Mouse (Mus musculus) heart, postnatal 0 days (tissue): ENCODE data around the gene Klhl29. TPM values are rescaled to one million over a fixed set of nuclear protein-coding genes. Genes with fewer than 3 reads are reported as not detected.

ENCODE experiments used
- ATAC-seq: fragments of 200-750 bp; cut with Nextera tagmentation; 2 replicates; pipeline ENCODE4 v1.8.0; 2017; ENCODE audit warnings: low read depth, moderate number of reproducible peaks, moderate library complexity; ENCODE audit not compliant: insufficient read depth
- DNase-seq: peaks from one replicate; pipeline ENCODE4 v3.0.0-alpha.2; 2016; ENCODE audit warnings: low spot score
- H3K27ac ChIP-seq: fragments of 300-500 bp; sonication (generic); 2 replicates; pipeline ENCODE4 v1.5.1; 2014; ENCODE audit warnings: low read depth, mild to moderate bottlenecking
- H3K27me3 ChIP-seq: fragments of 300-500 bp; sonication (generic); 2 replicates; pipeline ENCODE4 v1.6.1; 2014; ENCODE audit warnings: low read length, mixed read lengths; ENCODE audit not compliant: control insufficient read depth, insufficient read depth
- H3K36me3 ChIP-seq: fragments of 300-500 bp; sonication (generic); replicated peaks from 2 replicates; pipeline ENCODE4 v1.6.1; 2014; ENCODE audit warnings: low read length, mixed read lengths; ENCODE audit not compliant: control insufficient read depth, insufficient read depth
- H3K4me1 ChIP-seq: fragments of 300-500 bp; sonication (generic); 2 replicates; pipeline ENCODE4 v1.6.1; 2014; ENCODE audit warnings: antibody characterized with exemption; ENCODE audit not compliant: control insufficient read depth, insufficient read depth
- H3K4me2 ChIP-seq: fragments of 300-500 bp; sonication (generic); 2 replicates; pipeline ENCODE4 v1.6.1; 2014; ENCODE audit warnings: low read depth, mild to moderate bottlenecking, low read length, moderate library complexity
- H3K4me3 ChIP-seq: fragments of 300-500 bp; sonication (generic); 2 replicates; pipeline ENCODE4 v1.5.1; 2014; ENCODE audit warnings: low read depth, low read length
- H3K9ac ChIP-seq: fragments of 300-500 bp; sonication (generic); replicated peaks from 2 replicates; pipeline ENCODE4 v1.6.1; 2014; ENCODE audit warnings: low read depth, low read length, mixed read lengths
- H3K9me3 ChIP-seq: fragments of 300-500 bp; sonication (generic); replicated peaks from 2 replicates; pipeline ENCODE4 v1.6.1; 2016; ENCODE audit warnings: low read length; ENCODE audit not compliant: control insufficient read depth
- CTCF ChIP-seq: IDR thresholded peaks from 2 replicates; pipeline ENCODE4 v1.5.1; 2016; ENCODE audit warnings: antibody characterized with exemption, control low read depth, low read depth
- EP300 ChIP-seq: IDR thresholded peaks from 2 replicates; pipeline ENCODE4 v1.6.1; 2016; ENCODE audit warnings: antibody characterized with exemption, low read depth
- whole genome bisulfite sequencing: fragments of 180-500 bp; shearing (Covaris S2); extraction: QIAGEN DNeasy Blood & Tissue Kit; methylation state at CpG from one replicate; pipeline ENCODE4 v1.1.7; 2014; 5-methylcytosine and 5-hydroxymethylcytosine counted together
- polyA plus RNA-seq: library from polyadenylated mRNA; unstranded; fragments of >200 nt; fragmentation: Nextera tagmentation; extraction: Ambion mirVana; gene quantifications from 2 replicates; pipeline ENCODE4 v1.2.1, GENCODE M21; 2015
- total RNA-seq: library from RNA; depleted of rRNA; stranded (reverse); fragments of >200 nt; gene quantifications from 2 replicates; pipeline ENCODE4 v1.2.3, GENCODE M21; 2014; ENCODE audit warnings: low replicate concordance

Klhl29 gene
- total and polyA plus RNA-seq, 2 experiments from 2014 or later = 0.04 to 0.11 TPM

- no peak for DNase-seq
- H3K4me1 ChIP-seq = 0 out of 2 replicates have a peak, but pooled peaks cover 4% of the 10 kb centered on the region
- H3K9ac ChIP-seq = no peak overlapping the region
- H3K36me3 ChIP-seq = no peaks in the 10 kb centered on the region
- whole genome bisulfite sequencing = 69% methylated on average over 3 of the region's 3 CpGs
- H3K9me3 ChIP-seq = no peaks in the 10 kb centered on the region
- H3K27me3 ChIP-seq = no peaks in the 10 kb centered on the region
- H3K4me3 ChIP-seq = no peak overlapping the region
- no peak for ATAC-seq
- TF ChIP-seq CTCF = no peak
- TF ChIP-seq EP300 = no peak
- H3K4me2 ChIP-seq = no peak overlapping the region
- H3K27ac ChIP-seq = no peak overlapping the region
Measured at GRCm38 (mm10) chr12:5070131-5070530, 305.4 kb downstream of the Klhl29 start.

- Histone ChIP-seq H3K9me3 (no peaks in the 10 kb centered on the region), H3K27me3 (no peaks in the 10 kb centered on the region), H3K4me1 (no peaks in the 10 kb centered on the region), H3K4me3 (no peak overlapping the region), H3K9ac (no peak overlapping the region), H3K4me2 (no peak overlapping the region), H3K36me3 (no peaks in the 10 kb centered on the region), H3K27ac (no peak overlapping the region)
- DNase-seq (no peak), ATAC-seq (no peak)
- TF ChIP-seq CTCF = no peak
- no peak for TF ChIP-seq EP300
- 43% methylated on average over 3 of the region's 3 CpGs for WGBS
Measured at GRCm38 (mm10) chr12:5067590-5067989, 307.9 kb downstream of the Klhl29 start.

- DNase-seq = no peak
- WGBS = 93% methylated on average over 4 of the region's 4 CpGs
- no peak for ATAC-seq
Measured at GRCm38 (mm10) chr12:5048104-5048503, 327.4 kb downstream of the Klhl29 start.

GRCm38 (mm10) chr12:5044141-5044540 lies 331.3 kb downstream of the Klhl29 start:
- Histone ChIP-seq H3K27me3 (no peaks in the 10 kb centered on the region), H3K4me3 (no peak overlapping the region), H3K27ac (no peak overlapping the region), H3K4me2 (no peak overlapping the region), H3K36me3 (peaks cover 28% of the 10 kb centered on the region), H3K4me1 (no peaks in the 10 kb centered on the region), H3K9ac (no peak overlapping the region), H3K9me3 (no peaks in the 10 kb centered on the region)
- ATAC-seq = no peak
- TF ChIP-seq CTCF (no peak), EP300 (no peak)
- WGBS = 89% methylated on average over 15 of the region's 15 CpGs
- DNase-seq = no peak

More at GRCm38 (mm10) chr12:5048104-5048503, 327.4 kb downstream of the Klhl29 start:
- Histone ChIP-seq H3K27ac (no peak overlapping the region), H3K36me3 (peaks cover 14% of the 10 kb centered on the region), H3K9ac (no peak overlapping the region), H3K9me3 (peaks cover 22% of the 10 kb centered on the region), H3K4me3 (no peak overlapping the region), H3K27me3 (no peaks in the 10 kb centered on the region), H3K4me1 (no peaks in the 10 kb centered on the region), H3K4me2 (no peak overlapping the region)
- TF ChIP-seq CTCF (no peak), EP300 (no peak)

GRCm38 (mm10) chr12:5038008-5038407 lies 337.5 kb downstream of the Klhl29 start:
- no peaks in the 10 kb centered on the region for H3K9me3 ChIP-seq
- peaks cover 63% of the 10 kb centered on the region for H3K36me3 ChIP-seq

GRCm38 (mm10) chr12:5029035-5029434 lies 346.4 kb downstream of the Klhl29 start:
- Histone ChIP-seq H3K27me3 (no peaks in the 10 kb centered on the region), H3K36me3 (peaks cover 61% of the 10 kb centered on the region), H3K4me3 (no peak overlapping the region), H3K4me2 (no peak overlapping the region), H3K4me1 (no peaks in the 10 kb centered on the region), H3K9me3 (no peaks in the 10 kb centered on the region), H3K9ac (no peak overlapping the region), H3K27ac (no peak overlapping the region)
- TF ChIP-seq EP300 (no peak), CTCF (peak; percentile 31)
- 74% methylated on average over 5 of the region's 5 CpGs for WGBS
- no peak for DNase-seq
- ATAC-seq = no peak

More at GRCm38 (mm10) chr12:5038008-5038407, 337.5 kb downstream of the Klhl29 start:
- H3K27me3 ChIP-seq = no peaks in the 10 kb centered on the region
- TF ChIP-seq CTCF = no peak
- no peak for TF ChIP-seq EP300
- DNase-seq (no peak), ATAC-seq (no peak)
- H3K4me1 ChIP-seq = no peaks in the 10 kb centered on the region
- WGBS = 96% methylated on average over 2 of the region's 2 CpGs
- H3K4me3 ChIP-seq = no peak overlapping the region
- no peak overlapping the region for H3K9ac ChIP-seq
- H3K4me2 ChIP-seq = no peak overlapping the region
- no peak overlapping the region for H3K27ac ChIP-seq
